Mouse (Mus musculus): ENCODE data around the gene Nps.
"Not testable (repeated sequence)": the region's sequence is repeated elsewhere in the genome, so short reads cannot be mapped to it uniquely, and the experiment has no call there.

Gene Nps

DNA sequence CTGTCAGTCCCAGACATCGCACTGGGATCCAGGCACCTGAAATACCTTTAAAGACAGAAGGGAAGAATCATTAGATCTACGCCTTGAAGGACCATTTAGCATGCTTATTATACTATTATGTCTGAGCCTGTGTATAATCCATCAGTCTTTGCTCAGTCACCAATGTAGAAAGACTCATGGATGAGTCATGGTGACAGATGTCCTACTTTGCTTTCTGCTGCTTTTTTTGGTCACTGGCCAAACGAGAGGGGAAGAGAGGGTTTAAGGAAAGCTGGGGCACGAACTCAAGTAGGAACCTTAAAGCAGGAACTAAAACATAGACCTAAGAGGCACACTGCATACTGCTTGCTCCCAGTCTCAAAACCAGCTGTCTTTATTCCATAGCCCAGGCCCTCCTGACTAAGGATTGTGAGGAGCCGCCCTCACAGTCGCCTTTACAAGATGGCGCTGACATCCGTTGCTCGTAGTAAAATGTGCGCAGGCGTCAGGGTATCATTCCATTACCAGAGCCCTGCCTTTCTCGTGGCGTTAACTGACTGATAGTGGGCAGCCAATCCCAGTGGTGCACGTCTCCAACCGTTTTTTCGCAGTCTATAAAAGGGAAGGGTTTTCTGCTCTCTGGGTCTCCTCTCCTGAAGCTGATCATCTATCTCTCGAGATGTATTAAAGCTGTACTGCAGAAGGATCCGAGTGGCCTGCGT, at the start of gene Nps:
Gene Nps, plus strand, starts transcription at position 651 of the 701 bp plus-strand sequence.
- not testable (repeated sequence) for DNase-seq (ENCODE audit: low spot score)

DNA sequence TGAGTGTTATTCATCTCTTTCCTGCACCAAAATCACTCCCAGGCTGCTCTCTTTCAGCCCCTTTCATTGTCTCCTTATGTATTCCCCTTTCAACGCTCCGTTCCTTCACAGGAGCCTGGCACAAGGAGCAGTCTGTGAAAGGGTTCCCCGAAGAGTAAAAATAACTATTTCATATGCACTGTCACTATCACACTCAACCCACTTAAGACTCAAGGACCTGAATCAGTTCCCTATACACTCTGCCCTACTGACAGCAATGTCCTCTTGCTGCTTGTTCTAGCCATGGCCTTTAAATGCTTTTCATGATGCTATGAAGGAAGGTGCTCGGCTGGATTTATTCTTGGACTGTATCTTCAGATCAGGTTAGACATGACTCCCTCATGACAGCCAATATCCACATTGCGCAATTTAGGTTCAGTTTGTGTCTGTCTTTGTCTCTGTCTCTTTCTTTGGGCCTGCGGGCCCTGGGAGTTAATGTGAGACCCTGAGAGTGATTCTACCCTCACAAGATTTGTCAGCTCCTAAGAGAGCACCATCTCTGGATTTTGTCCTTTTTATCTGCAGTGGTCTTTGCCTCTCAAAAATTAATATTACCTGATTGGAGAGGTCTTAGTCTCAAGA, 49.4 kb upstream of the Nps start:
- no peak for DNase-seq (ENCODE audit: low spot score)

DNA sequence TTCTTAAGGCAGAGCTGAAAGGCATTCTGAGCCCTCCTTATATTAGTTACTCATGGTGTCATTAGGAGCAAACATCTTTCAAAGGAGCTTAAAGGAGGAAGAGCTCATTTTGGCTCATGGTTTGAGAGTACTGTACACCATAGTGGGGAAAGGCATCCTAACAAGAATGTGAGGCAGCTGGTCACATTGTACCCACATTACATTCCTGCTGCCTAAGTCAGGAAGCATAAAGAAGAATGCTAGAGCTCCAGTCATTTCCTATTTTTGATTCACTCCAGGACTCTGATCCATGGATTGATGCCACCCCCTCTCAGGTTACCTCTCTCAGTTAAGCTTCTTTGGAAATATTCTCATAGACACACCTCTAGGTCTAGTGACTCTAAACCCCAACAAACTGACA, 48.2 kb upstream of the Nps start:
- no peak for DNase-seq (ENCODE audit: low spot score)

GRCm38 (mm10) chr7:135210831-135211230, 47.7 kb upstream of the Nps start:
- no peak for DNase-seq (ENCODE audit: low spot score)

- peak; percentile 41 for DNase-seq (ENCODE audit: low spot score)
These were observed 46.0 kb upstream of the Nps start for GRCm38 (mm10) chr7:135212505-135212904.

GRCm38 (mm10) chr7:135221475-135221874, 37.0 kb upstream of the Nps start:
- no peak for DNase-seq (ENCODE audit: low spot score)

- no peak for DNase-seq (ENCODE audit: low spot score)
These were observed 32.5 kb upstream of the Nps start for GRCm38 (mm10) chr7:135226021-135226420.

DNA sequence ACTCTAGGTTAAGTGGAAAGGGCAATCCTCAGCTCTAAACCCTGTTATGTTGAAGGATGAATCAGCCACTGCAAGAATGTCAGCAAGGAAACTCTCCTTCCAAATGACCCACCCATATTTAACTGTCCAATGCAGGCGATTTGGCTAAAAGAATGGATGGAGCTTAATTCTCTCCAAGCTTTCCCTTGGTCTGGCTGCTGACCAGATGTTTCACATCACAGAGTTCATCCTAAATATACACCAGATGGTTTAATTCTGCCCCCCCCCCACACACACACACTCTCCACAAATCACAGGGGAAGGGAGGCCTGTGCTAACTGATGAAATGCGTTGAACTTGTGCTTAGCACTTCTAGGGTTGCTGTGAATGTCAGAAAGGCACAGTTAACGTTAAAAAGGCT, 21.4 kb upstream of the Nps start:
- no peak for DNase-seq (ENCODE audit: low spot score)

DNA sequence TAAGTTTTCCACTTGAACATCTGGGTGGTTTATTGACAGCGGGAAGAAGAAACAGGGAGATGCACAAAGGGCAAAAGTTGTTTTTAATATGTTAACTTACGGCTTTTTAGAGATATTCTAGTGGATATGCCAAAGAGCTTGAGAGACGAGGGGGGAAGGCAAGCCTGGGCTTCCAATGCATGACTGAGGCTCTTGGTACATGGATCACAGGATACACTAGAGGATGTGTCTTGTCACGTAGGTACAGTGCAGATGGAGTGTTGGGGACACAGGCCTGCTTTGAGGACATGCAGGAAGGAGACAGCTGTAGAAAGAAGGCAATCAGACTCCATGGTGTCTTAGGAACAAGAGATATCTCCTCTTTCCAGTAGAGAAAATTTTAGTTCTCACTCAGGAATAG, 19.1 kb upstream of the Nps start:
- no peak for DNase-seq (ENCODE audit: low spot score)

DNA sequence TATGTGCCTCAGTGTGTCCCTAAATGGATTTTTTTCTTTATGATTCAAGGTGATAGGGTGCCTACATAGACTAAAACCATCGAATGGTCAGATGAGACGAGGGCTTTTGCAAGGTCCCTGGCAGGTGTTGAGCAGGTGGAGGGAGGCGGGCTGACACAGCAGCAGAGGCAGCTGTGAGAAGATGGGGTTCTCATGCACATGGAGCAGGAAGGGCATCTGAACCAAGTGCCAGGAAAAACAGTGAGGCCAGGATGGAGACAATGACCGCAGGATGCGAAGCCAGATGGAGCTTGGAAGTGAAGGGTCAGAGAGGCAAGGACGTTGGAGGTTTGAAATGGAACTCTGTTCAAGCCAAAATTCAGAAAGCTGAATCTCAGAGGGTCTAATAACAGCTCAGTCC, 18.5 kb upstream of the Nps start:
- no peak for DNase-seq (ENCODE audit: low spot score)

- DNase-seq (ENCODE audit: low spot score) = no peak
These were observed 17.9 kb upstream of the Nps start for GRCm38 (mm10) chr7:135240636-135241035.

GRCm38 (mm10) chr7:135244171-135244880, 14.2 kb upstream of the Nps start:
- no peak for DNase-seq (ENCODE audit: low spot score)

GRCm38 (mm10) chr7:135246386-135246785, 12.1 kb upstream of the Nps start:
- DNase-seq (ENCODE audit: low spot score) = no peak

GRCm38 (mm10) chr7:135253249-135253648, 5.3 kb upstream of the Nps start:
- no peak for DNase-seq (ENCODE audit: low spot score)

DNA sequence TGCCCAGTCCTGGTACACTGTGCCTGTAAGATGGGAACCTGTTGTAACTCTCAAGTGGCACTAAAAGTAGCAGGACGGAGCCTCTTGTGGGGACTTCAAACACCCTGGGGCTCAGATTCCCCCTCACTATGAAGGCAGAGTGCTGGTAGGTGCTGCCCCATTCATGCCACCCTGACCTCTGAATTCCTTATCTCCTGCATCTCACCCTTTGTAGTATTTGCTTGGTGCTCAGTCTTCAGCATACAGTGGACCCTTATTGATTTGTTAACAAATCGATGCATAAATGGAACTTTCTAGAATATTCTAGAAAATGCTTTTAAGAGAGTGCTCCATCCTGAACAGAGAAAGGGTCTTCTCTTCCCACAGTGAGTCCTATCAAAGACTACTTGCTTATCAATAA, 4.1 kb upstream of the Nps start:
- no peak for DNase-seq (ENCODE audit: low spot score)

DNA sequence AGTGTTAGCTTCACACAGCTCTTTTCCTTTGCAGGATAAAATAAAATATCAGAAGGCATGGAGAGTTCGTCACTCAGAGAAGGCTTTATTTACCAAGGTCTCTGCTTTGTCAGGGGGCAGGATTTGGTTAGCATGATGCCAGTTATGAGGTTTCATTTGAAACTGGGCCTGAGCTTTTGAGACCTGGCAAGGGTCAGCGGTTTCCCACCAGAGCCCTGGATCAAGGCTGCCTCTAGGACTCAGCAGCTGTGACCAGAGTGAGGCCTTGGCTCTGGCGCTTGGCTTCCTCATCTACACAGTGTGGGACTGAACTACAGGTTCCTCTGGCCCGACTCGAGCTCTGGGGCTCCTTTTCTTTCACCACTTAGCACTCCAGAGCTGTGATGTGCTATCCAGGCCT, 12.5 kb downstream of the Nps start:
- no peak for DNase-seq (ENCODE audit: low spot score)

- DNase-seq (ENCODE audit: low spot score) = no peak
These were observed 24.7 kb downstream of the Nps start for GRCm38 (mm10) chr7:135283212-135283611.

DNA sequence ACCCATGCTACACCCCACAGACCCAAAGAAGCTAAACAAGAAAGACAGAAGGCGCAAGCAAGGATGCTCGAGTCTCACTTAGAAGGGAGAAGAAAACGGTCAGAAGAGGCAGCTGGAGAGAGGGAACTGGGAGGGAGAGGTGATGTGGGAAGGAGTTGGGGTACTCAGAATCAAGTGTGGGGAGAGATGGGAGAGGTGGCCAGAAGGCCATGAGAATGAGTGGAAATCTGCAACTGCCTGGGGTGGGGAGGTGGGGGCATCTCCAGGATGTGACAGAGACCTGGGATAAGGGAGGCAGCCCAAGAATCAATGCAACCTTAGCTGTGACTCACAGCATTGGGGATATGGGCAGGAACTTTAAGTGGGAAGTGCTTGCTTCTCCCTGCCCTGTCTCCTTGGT, 31.5 kb downstream of the Nps start:
- no peak for DNase-seq (ENCODE audit: low spot score)

GRCm38 (mm10) chr7:135291646-135292236, 33.2 kb downstream of the Nps start:
- DNase-seq (ENCODE audit: low spot score) = no peak

- DNase-seq (ENCODE audit: low spot score) = no peak
These were observed 36.0 kb downstream of the Nps start for GRCm38 (mm10) chr7:135294498-135294897.

DNA sequence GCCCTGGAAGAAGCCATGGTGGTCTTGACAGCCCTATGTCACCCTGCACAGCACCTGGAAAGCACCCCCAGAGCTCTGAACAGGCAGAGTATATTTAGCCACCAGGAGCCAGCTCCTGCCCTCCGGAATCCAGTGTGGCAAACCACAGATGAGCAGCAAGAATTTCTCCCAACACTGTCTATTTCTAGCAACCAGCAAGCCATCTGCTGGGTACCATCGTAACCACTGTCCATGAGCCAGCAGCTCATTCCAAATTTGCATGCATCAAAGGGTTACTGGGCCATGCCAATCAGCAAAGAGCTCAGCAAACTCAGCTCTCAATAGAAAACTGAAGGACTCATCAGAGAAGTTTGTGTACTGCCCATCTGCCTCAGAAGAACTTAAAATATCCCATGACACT, 46.0 kb downstream of the Nps start:
- DNase-seq (ENCODE audit: low spot score) = no peak
